Mouse (Mus musculus) Muller cell, postnatal 12 days (primary cell): Measurements from ENCODE around the gene Trim62.

Source experiments
- DNase-seq: peaks from one replicate; pipeline ENCODE4 v3.0.0-alpha.2; 2015; ENCODE audit errors: inconsistent ontology term

The Trim62 gene

GRCm38 (mm10) chr4:128885540-128885939 is 2.2 kb downstream of the Trim62 start:
- no peak for DNase-seq

GRCm38 (mm10) chr4:128886571-128886970 is 3.2 kb downstream of the Trim62 start:
- no peak for DNase-seq

GRCm38 (mm10) chr4:128887026-128887425 is 3.6 kb downstream of the Trim62 start:
- DNase-seq: no peak

GRCm38 (mm10) chr4:128887641-128888091 is 4.3 kb downstream of the Trim62 start:
- DNase-seq: peak; percentile 25

GRCm38 (mm10) chr4:128888436-128888990 is 5.1 kb downstream of the Trim62 start:
- no peak for DNase-seq

- DNase-seq: no peak
Measured at GRCm38 (mm10) chr4:128889752-128890630, 6.6 kb downstream of the Trim62 start.

- DNase-seq: peak; percentile 43
Measured at GRCm38 (mm10) chr4:128891157-128891556, 7.8 kb downstream of the Trim62 start.

GRCm38 (mm10) chr4:128891746-128892145 is 8.4 kb downstream of the Trim62 start:
- DNase-seq: no peak

GRCm38 (mm10) chr4:128892188-128892587 is 8.8 kb downstream of the Trim62 start:
- DNase-seq: no peak

- DNase-seq: no peak
Measured at GRCm38 (mm10) chr4:128894112-128894511, 10.7 kb downstream of the Trim62 start.

GRCm38 (mm10) chr4:128895841-128896240 is 12.5 kb downstream of the Trim62 start:
- no peak for DNase-seq

- DNase-seq: no peak
Measured at GRCm38 (mm10) chr4:128896667-128897066, 13.3 kb downstream of the Trim62 start.

- peak; percentile 29 for DNase-seq
Measured at GRCm38 (mm10) chr4:128897911-128898421, 14.6 kb downstream of the Trim62 start.

GRCm38 (mm10) chr4:128899332-128899731 is 16.0 kb downstream of the Trim62 start:
- DNase-seq: peak; percentile 84

GRCm38 (mm10) chr4:128900484-128900883 is 17.1 kb downstream of the Trim62 start:
- DNase-seq: no peak

GRCm38 (mm10) chr4:128902390-128902789 is 19.0 kb downstream of the Trim62 start:
- no peak for DNase-seq

- DNase-seq: no peak
Measured at GRCm38 (mm10) chr4:128904035-128904800, 20.8 kb downstream of the Trim62 start.

- DNase-seq: no peak
Measured at GRCm38 (mm10) chr4:128905251-128905650, 21.9 kb downstream of the Trim62 start.

GRCm38 (mm10) chr4:128906757-128907156 is 23.4 kb downstream of the Trim62 start:
- DNase-seq: no peak

GRCm38 (mm10) chr4:128907238-128907968 is 24.0 kb downstream of the Trim62 start:
- DNase-seq: no peak
